Mouse (Mus musculus) T-helper 2 cell (primary cell): Measurements from ENCODE around the gene Ptprf.

ENCODE experiments used
- in situ Hi-C: fragments of 300-600 bp; cut with MboI, MseI; formaldehyde crosslinking; loops from one replicate; pipeline ENCODE4 v1.15.1; 2025; ENCODE audit warnings: high pct_unique_total_duplicates

The Ptprf gene

GRCm38 (mm10) chr4:118259782-118260463 is 31.3 kb downstream of the Ptprf start:
- in situ Hi-C loops: no loop called here

GRCm38 (mm10) chr4:118257977-118258376 is 33.2 kb downstream of the Ptprf start:
- in situ Hi-C loops: no loop called here

- in situ Hi-C loops: no loop called here
Observed at GRCm38 (mm10) chr4:118257416-118257815, 33.8 kb downstream of the Ptprf start.

- in situ Hi-C loops: no loop called here
Observed at GRCm38 (mm10) chr4:118256217-118256616, 35.0 kb downstream of the Ptprf start.

GRCm38 (mm10) chr4:118254953-118255352 is 36.3 kb downstream of the Ptprf start:
- in situ Hi-C loops: no loop called here

GRCm38 (mm10) chr4:118247323-118247722 is 43.9 kb downstream of the Ptprf start:
- in situ Hi-C loops: no loop called here

- in situ Hi-C loops: no loop called here
Observed at GRCm38 (mm10) chr4:118245847-118246246, 45.4 kb downstream of the Ptprf start.

GRCm38 (mm10) chr4:118243791-118244190 is 47.4 kb downstream of the Ptprf start:
- in situ Hi-C loops: no loop called here

- in situ Hi-C loops: no loop called here
Observed at GRCm38 (mm10) chr4:118243298-118243697, 47.9 kb downstream of the Ptprf start.

GRCm38 (mm10) chr4:118239960-118240689 is 51.1 kb downstream of the Ptprf start:
- in situ Hi-C loops: no loop called here

- in situ Hi-C loops: no loop called here
Observed at GRCm38 (mm10) chr4:118238666-118239065, 52.5 kb downstream of the Ptprf start.

- in situ Hi-C loops: no loop called here
Observed at GRCm38 (mm10) chr4:118236871-118237270, 54.3 kb downstream of the Ptprf start.

- in situ Hi-C loops: no loop called here
Observed at GRCm38 (mm10) chr4:118234711-118235388, 56.4 kb downstream of the Ptprf start.

- in situ Hi-C loops: no loop called here
Observed at GRCm38 (mm10) chr4:118233886-118234285, 57.3 kb downstream of the Ptprf start.

- in situ Hi-C loops: no loop called here
Observed at GRCm38 (mm10) chr4:118231861-118232260, 59.3 kb downstream of the Ptprf start.

- in situ Hi-C loops: no loop called here
Observed at GRCm38 (mm10) chr4:118229035-118229770, 62.0 kb downstream of the Ptprf start.

GRCm38 (mm10) chr4:118227398-118227797 is 63.8 kb downstream of the Ptprf start:
- in situ Hi-C loops: no loop called here

GRCm38 (mm10) chr4:118221261-118221660 is 69.9 kb downstream of the Ptprf start:
- in situ Hi-C loops: no loop called here

GRCm38 (mm10) chr4:118220756-118221155 is 70.4 kb downstream of the Ptprf start:
- in situ Hi-C loops: no loop called here

GRCm38 (mm10) chr4:118219487-118219886 is 71.7 kb downstream of the Ptprf start:
- in situ Hi-C loops: loop anchor here (5.0 kb wide), 1 partner anchor 78 kb away; no protein-coding TSS in a partner anchor

GRCm38 (mm10) chr4:118218521-118218920 is 72.7 kb downstream of the Ptprf start:
- in situ Hi-C loops: loop anchor here (5.0 kb wide), 1 partner anchor 79 kb away; no protein-coding TSS in a partner anchor
